Mouse (Mus musculus): ENCODE measurements around the gene Tspan9. TPM values are rescaled to one million over a fixed set of nuclear protein-coding genes. Genes with fewer than 3 reads are reported as not detected.

Tspan9 gene
- polyA plus RNA-seq, 1 experiment from 2014 or later, result 34.5 TPM

DNA sequence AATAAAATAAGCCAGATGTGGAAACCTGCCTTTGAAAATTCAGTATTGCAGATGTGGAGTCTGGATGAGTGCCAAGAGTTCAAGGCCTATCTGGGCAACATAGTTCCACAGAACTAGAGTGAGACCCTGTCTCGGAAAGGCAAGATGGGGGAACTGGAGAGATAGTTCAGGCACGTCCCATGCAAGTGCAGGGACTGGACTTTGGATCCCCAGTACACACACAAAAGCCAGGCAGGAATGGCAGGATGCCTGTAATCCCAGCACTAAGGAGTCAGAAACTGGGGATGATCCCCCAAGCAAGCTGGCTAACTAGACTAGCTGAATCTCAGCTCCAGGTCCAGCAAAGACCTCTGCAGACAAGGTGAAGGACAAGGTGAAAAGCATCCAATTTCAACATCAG lies 12.5 kb upstream of the Tspan9 start:
- H3K27ac ChIP-seq, result no peak overlapping the region
- no peak for ATAC-seq (ENCODE audit: low FRiP score)
- no peak overlapping the region for H3K4me2 ChIP-seq
- WGBS, result 72% methylated on average over 2 of the region's 2 CpGs
- no peaks in the 10 kb centered on the region for H3K27me3 ChIP-seq
- no peaks in the 10 kb centered on the region for H3K9me3 ChIP-seq
- no peak overlapping the region for H3K9ac ChIP-seq
- no peak overlapping the region for H3K4me3 ChIP-seq (replicated peaks)
- no peaks in the 10 kb centered on the region for H3K36me3 ChIP-seq (replicated peaks)
- 0 out of 2 replicates have a peak, but pooled peaks cover 5% of the 10 kb centered on the region for H3K4me1 ChIP-seq

GRCm38 (mm10) chr6:128145765-128146164 lies 2.4 kb upstream of the Tspan9 start:
- no peak overlapping the region for H3K4me2 ChIP-seq
- no peaks in the 10 kb centered on the region for H3K36me3 ChIP-seq (replicated peaks)
- 63% methylated on average over 6 of the region's 6 CpGs for WGBS
- H3K9ac ChIP-seq, result no peak overlapping the region
- no peak overlapping the region for H3K27ac ChIP-seq
- ATAC-seq (ENCODE audit: low FRiP score), result no peak
- no peak overlapping the region for H3K4me3 ChIP-seq (replicated peaks)
- H3K9me3 ChIP-seq, result no peaks in the 10 kb centered on the region
- peaks cover 15% of the 10 kb centered on the region for H3K4me1 ChIP-seq
- peaks cover 14% of the 10 kb centered on the region for H3K27me3 ChIP-seq

GRCm38 (mm10) chr6:128142369-128143278 lies 770 bp downstream of the Tspan9 start:
- Histone ChIP-seq H3K4me2 (peak overlapping the region; percentile 83), H3K9me3 (no peaks in the 10 kb centered on the region), H3K27me3 (peaks cover 16% of the 10 kb centered on the region), H3K27ac (peak overlapping the region; percentile 36; the same call in 1 of the 2 replicates), H3K4me3 (replicated peaks) (peak overlapping the region; percentile 70), H3K36me3 (replicated peaks) (no peaks in the 10 kb centered on the region), H3K4me1 (peaks cover 15% of the 10 kb centered on the region), H3K9ac (peak overlapping the region; percentile 85)
- WGBS, result 5% methylated on average over 20 of the region's 20 CpGs
- ATAC-seq (ENCODE audit: low FRiP score), result peak; percentile 55

GRCm38 (mm10) chr6:128140724-128141123 lies 2.7 kb downstream of the Tspan9 start:
- no peak overlapping the region for H3K4me3 ChIP-seq (replicated peaks)
- ATAC-seq (ENCODE audit: low FRiP score), result no peak
- H3K4me1 ChIP-seq, result peaks cover 16% of the 10 kb centered on the region
- no peaks in the 10 kb centered on the region for H3K9me3 ChIP-seq
- no peaks in the 10 kb centered on the region for H3K36me3 ChIP-seq (replicated peaks)
- peaks cover 16% of the 10 kb centered on the region for H3K27me3 ChIP-seq
- H3K9ac ChIP-seq, result no peak overlapping the region
- no peak overlapping the region for H3K27ac ChIP-seq
- no peak overlapping the region for H3K4me2 ChIP-seq
- 70% methylated on average over 6 of the region's 6 CpGs for WGBS

GRCm38 (mm10) chr6:128137855-128138254 lies 5.5 kb downstream of the Tspan9 start:
- Histone ChIP-seq H3K4me3 (replicated peaks) (no peak overlapping the region), H3K27ac (no peak overlapping the region), H3K4me1 (peaks cover 11% of the 10 kb centered on the region), H3K9ac (no peak overlapping the region), H3K4me2 (no peak overlapping the region), H3K27me3 (peaks cover 3% of the 10 kb centered on the region; the same call in 1 of the 2 replicates), H3K9me3 (no peaks in the 10 kb centered on the region), H3K36me3 (replicated peaks) (no peaks in the 10 kb centered on the region)
- WGBS, result 95% methylated on average over 4 of the region's 4 CpGs
- ATAC-seq (ENCODE audit: low FRiP score), result no peak

DNA sequence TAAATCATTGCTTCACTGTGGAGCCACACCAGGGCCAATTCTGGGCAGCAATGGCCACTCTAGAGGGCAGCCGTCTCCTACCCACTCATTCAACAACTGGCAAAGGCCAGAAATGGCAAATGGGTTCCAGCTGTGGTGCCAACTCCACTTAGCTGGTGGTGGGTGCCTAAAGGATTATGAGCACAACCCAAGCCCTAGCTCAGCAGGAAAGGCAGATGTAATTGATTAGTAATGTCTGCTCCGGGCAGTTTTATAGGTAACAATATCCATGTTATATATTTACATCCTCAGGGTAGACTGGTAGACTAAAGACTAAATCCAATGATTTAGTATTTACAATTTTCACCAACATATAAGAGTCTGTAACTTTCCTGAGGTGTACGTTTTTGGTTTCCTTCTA lies 6.7 kb downstream of the Tspan9 start:
- peaks cover 3% of the 10 kb centered on the region; the same call in 1 of the 2 replicates for H3K27me3 ChIP-seq
- no peak overlapping the region for H3K27ac ChIP-seq
- 90% methylated on average over 3 of the region's 3 CpGs for WGBS
- H3K9me3 ChIP-seq, result no peaks in the 10 kb centered on the region
- no peaks in the 10 kb centered on the region for H3K36me3 ChIP-seq (replicated peaks)
- no peak overlapping the region for H3K4me3 ChIP-seq (replicated peaks)
- no peak overlapping the region for H3K4me2 ChIP-seq
- H3K4me1 ChIP-seq, result peaks cover 5% of the 10 kb centered on the region; the same call in 1 of the 2 replicates
- no peak for ATAC-seq (ENCODE audit: low FRiP score)
- no peak overlapping the region for H3K9ac ChIP-seq

GRCm38 (mm10) chr6:128135459-128135858 lies 7.9 kb downstream of the Tspan9 start:
- H3K4me1 ChIP-seq, result peaks cover 8% of the 10 kb centered on the region

GRCm38 (mm10) chr6:128135006-128135405 lies 8.4 kb downstream of the Tspan9 start:
- Histone ChIP-seq H3K27ac (no peak overlapping the region), H3K4me2 (no peak overlapping the region), H3K4me3 (replicated peaks) (no peak overlapping the region), H3K36me3 (replicated peaks) (no peaks in the 10 kb centered on the region), H3K4me1 (peaks cover 8% of the 10 kb centered on the region), H3K9me3 (no peaks in the 10 kb centered on the region), H3K27me3 (no peaks in the 10 kb centered on the region), H3K9ac (no peak overlapping the region)
- 83% methylated on average over 5 of the region's 5 CpGs for WGBS
- ATAC-seq (ENCODE audit: low FRiP score), result no peak

More at GRCm38 (mm10) chr6:128135459-128135858, 7.9 kb downstream of the Tspan9 start:
- no peak overlapping the region for H3K4me2 ChIP-seq
- no peak overlapping the region for H3K9ac ChIP-seq
- no peak overlapping the region for H3K27ac ChIP-seq
- no peak overlapping the region for H3K4me3 ChIP-seq (replicated peaks)
- no peaks in the 10 kb centered on the region for H3K27me3 ChIP-seq
- H3K36me3 ChIP-seq (replicated peaks), result no peaks in the 10 kb centered on the region
- no peak for ATAC-seq (ENCODE audit: low FRiP score)
- WGBS, result 50% methylated on average over 5 of the region's 5 CpGs
- no peaks in the 10 kb centered on the region for H3K9me3 ChIP-seq

GRCm38 (mm10) chr6:128134196-128134924 lies 9.0 kb downstream of the Tspan9 start:
- H3K4me1 ChIP-seq, result peaks cover 12% of the 10 kb centered on the region

GRCm38 (mm10) chr6:128133679-128134191 lies 9.7 kb downstream of the Tspan9 start:
- Histone ChIP-seq H3K36me3 (replicated peaks) (no peaks in the 10 kb centered on the region), H3K4me3 (replicated peaks) (no peak overlapping the region), H3K27me3 (no peaks in the 10 kb centered on the region), H3K4me2 (no peak overlapping the region), H3K9ac (no peak overlapping the region), H3K27ac (no peak overlapping the region), H3K4me1 (peaks cover 18% of the 10 kb centered on the region), H3K9me3 (no peaks in the 10 kb centered on the region)
- WGBS, result 73% methylated on average over 10 of the region's 10 CpGs
- ATAC-seq (ENCODE audit: low FRiP score), result no peak

More at GRCm38 (mm10) chr6:128134196-128134924, 9.0 kb downstream of the Tspan9 start:
- Histone ChIP-seq H3K4me3 (replicated peaks) (no peak overlapping the region), H3K9ac (no peak overlapping the region), H3K36me3 (replicated peaks) (no peaks in the 10 kb centered on the region), H3K27me3 (no peaks in the 10 kb centered on the region), H3K9me3 (no peaks in the 10 kb centered on the region), H3K4me2 (no peak overlapping the region), H3K27ac (no peak overlapping the region)
- WGBS, result 41% methylated on average over 8 of the region's 8 CpGs
- ATAC-seq (ENCODE audit: low FRiP score), result no peak

DNA sequence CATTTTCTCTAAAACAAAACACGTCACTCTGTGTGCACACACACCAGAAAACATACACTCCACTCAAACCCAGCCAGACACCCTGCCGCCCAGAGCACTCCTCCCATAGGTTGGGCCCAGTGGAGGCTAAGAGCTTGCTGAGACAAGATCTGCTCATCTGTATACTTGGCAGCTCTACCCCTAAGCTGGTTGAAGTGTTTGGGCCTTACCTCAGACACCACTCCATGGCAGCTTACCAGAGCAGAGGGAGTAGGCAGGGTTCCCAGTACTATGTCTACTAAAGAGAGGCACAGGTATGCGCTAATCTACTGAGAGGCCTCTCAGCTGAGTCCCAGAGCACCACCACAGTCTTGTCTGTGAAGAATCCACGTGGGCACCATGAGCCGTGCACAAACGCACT lies 10.8 kb downstream of the Tspan9 start:
- no peaks in the 10 kb centered on the region for H3K9me3 ChIP-seq
- H3K4me3 ChIP-seq (replicated peaks), result no peak overlapping the region
- H3K36me3 ChIP-seq (replicated peaks), result no peaks in the 10 kb centered on the region
- ATAC-seq (ENCODE audit: low FRiP score), result no peak
- H3K27ac ChIP-seq, result no peak overlapping the region
- no peaks in the 10 kb centered on the region for H3K27me3 ChIP-seq
- WGBS, result 90% methylated on average over 6 of the region's 6 CpGs
- no peak overlapping the region for H3K9ac ChIP-seq
- peaks cover 19% of the 10 kb centered on the region for H3K4me1 ChIP-seq
- H3K4me2 ChIP-seq, result no peak overlapping the region

DNA sequence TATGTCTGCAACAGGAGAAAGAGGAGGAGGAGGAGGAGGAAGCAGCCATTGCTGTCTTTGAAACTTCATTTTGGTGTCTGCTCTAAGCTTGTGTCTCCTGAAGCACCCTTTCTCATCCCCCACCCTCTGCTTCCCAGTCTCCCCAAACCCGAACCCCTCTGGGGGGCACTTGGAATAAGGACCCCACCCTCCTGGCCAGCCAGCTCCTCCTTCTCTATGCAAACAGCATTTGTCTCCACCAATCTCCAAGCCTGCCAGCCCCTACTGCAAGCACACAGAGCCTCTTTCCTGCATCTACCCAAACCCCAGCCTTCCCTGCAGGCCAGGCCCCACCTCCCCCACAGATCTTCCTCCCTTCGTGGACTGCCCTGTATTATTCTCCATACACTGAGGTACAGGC lies 12.0 kb downstream of the Tspan9 start:
- Histone ChIP-seq H3K27me3 (no peaks in the 10 kb centered on the region), H3K36me3 (replicated peaks) (no peaks in the 10 kb centered on the region), H3K9me3 (no peaks in the 10 kb centered on the region), H3K4me1 (peaks cover 19% of the 10 kb centered on the region), H3K4me3 (replicated peaks) (no peak overlapping the region), H3K27ac (no peak overlapping the region), H3K9ac (no peak overlapping the region), H3K4me2 (no peak overlapping the region)
- no peak for ATAC-seq (ENCODE audit: low FRiP score)
- WGBS, result 61% methylated on average over 2 of the region's 2 CpGs

Data from forebrain, embryonic 12.5 days (tissue).